Mouse (Mus musculus) splenic B cell, adult 2 months (primary cell): Measurements from ENCODE around the gene Zbtb38.
A peak's percentile ranks its signal among the peaks of the same experiment; 100 is the strongest.

ENCODE experiments used
- DNase-seq: peaks from one replicate; pipeline ENCODE4 v3.0.0-alpha.2; 2011; ENCODE audit warnings: low read depth, low spot score
- H3K27me3 ChIP-seq: 2 replicates; pipeline ENCODE4 v1.6.1; 2012; ENCODE audit warnings: mild to moderate bottlenecking, low read length, moderate library complexity, mixed read lengths; ENCODE audit not compliant: control insufficient read depth, poor library complexity, insufficient read depth, severe bottlenecking
- H3K36me3 ChIP-seq: 2 replicates; pipeline ENCODE4 v1.6.1; 2012; ENCODE audit warnings: mild to moderate bottlenecking, low read length, moderate library complexity, mixed read lengths; ENCODE audit not compliant: control insufficient read depth, poor library complexity, insufficient read depth, severe bottlenecking

The Zbtb38 gene

GRCm38 (mm10) chr9:96752603-96753114 is at the start of gene Zbtb38:
TSS of gene Zbtb38 (minus strand) at chr9:96752831.
- no peaks in the 10 kb centered on the region for H3K36me3 ChIP-seq
- H3K27me3 ChIP-seq: no peaks in the 10 kb centered on the region
- peak; percentile 69 for DNase-seq

GRCm38 (mm10) chr9:96800131-96800825 is 47.6 kb upstream of the Zbtb38 start:
- H3K36me3 ChIP-seq: no peaks in the 10 kb centered on the region
- peak; percentile 71 for DNase-seq

GRCm38 (mm10) chr9:96797311-96797710 is 44.7 kb upstream of the Zbtb38 start:
- H3K27me3 ChIP-seq: no peaks in the 10 kb centered on the region
- DNase-seq: no peak
- no peaks in the 10 kb centered on the region for H3K36me3 ChIP-seq

More at GRCm38 (mm10) chr9:96800131-96800825, 47.6 kb upstream of the Zbtb38 start:
- no peaks in the 10 kb centered on the region for H3K27me3 ChIP-seq

- Histone ChIP-seq H3K36me3 (no peaks in the 10 kb centered on the region), H3K27me3 (no peaks in the 10 kb centered on the region)
- peak; percentile 53 for DNase-seq
Observed at GRCm38 (mm10) chr9:96795399-96795928, 42.8 kb upstream of the Zbtb38 start.

GRCm38 (mm10) chr9:96794601-96795000 is 42.0 kb upstream of the Zbtb38 start:
- H3K27me3 ChIP-seq: no peaks in the 10 kb centered on the region
- DNase-seq: no peak
- no peaks in the 10 kb centered on the region for H3K36me3 ChIP-seq

- no peaks in the 10 kb centered on the region for H3K27me3 ChIP-seq
- no peaks in the 10 kb centered on the region for H3K36me3 ChIP-seq
Observed at GRCm38 (mm10) chr9:96792543-96792942, 39.9 kb upstream of the Zbtb38 start.

GRCm38 (mm10) chr9:96790389-96791007 is 37.9 kb upstream of the Zbtb38 start:
- DNase-seq: peak; percentile 28
- H3K27me3 ChIP-seq: no peaks in the 10 kb centered on the region
- H3K36me3 ChIP-seq: no peaks in the 10 kb centered on the region

More at GRCm38 (mm10) chr9:96792543-96792942, 39.9 kb upstream of the Zbtb38 start:
- DNase-seq: no peak

GRCm38 (mm10) chr9:96789906-96790305 is 37.3 kb upstream of the Zbtb38 start:
- no peaks in the 10 kb centered on the region for H3K27me3 ChIP-seq
- no peak for DNase-seq
- no peaks in the 10 kb centered on the region for H3K36me3 ChIP-seq

GRCm38 (mm10) chr9:96787797-96788196 is 35.2 kb upstream of the Zbtb38 start:
- DNase-seq: no peak
- no peaks in the 10 kb centered on the region for H3K36me3 ChIP-seq
- no peaks in the 10 kb centered on the region for H3K27me3 ChIP-seq

- Histone ChIP-seq H3K36me3 (no peaks in the 10 kb centered on the region), H3K27me3 (no peaks in the 10 kb centered on the region)
- peak; percentile 7 for DNase-seq
Observed at GRCm38 (mm10) chr9:96785871-96786342, 33.3 kb upstream of the Zbtb38 start.

GRCm38 (mm10) chr9:96785187-96785586 is 32.6 kb upstream of the Zbtb38 start:
- H3K36me3 ChIP-seq: no peaks in the 10 kb centered on the region
- H3K27me3 ChIP-seq: no peaks in the 10 kb centered on the region
- DNase-seq: peak; percentile 35

GRCm38 (mm10) chr9:96783667-96784066 is 31.0 kb upstream of the Zbtb38 start:
- Histone ChIP-seq H3K36me3 (no peaks in the 10 kb centered on the region), H3K27me3 (no peaks in the 10 kb centered on the region)
- no peak for DNase-seq

GRCm38 (mm10) chr9:96783258-96783657 is 30.6 kb upstream of the Zbtb38 start:
- no peaks in the 10 kb centered on the region for H3K27me3 ChIP-seq
- DNase-seq: no peak
- H3K36me3 ChIP-seq: no peaks in the 10 kb centered on the region

GRCm38 (mm10) chr9:96782062-96782461 is 29.4 kb upstream of the Zbtb38 start:
- no peak for DNase-seq
- no peaks in the 10 kb centered on the region for H3K36me3 ChIP-seq

GRCm38 (mm10) chr9:96773146-96773545 is 20.5 kb upstream of the Zbtb38 start:
- no peak for DNase-seq
- no peaks in the 10 kb centered on the region; the same call in 1 of the 2 replicates for H3K36me3 ChIP-seq

More at GRCm38 (mm10) chr9:96782062-96782461, 29.4 kb upstream of the Zbtb38 start:
- no peaks in the 10 kb centered on the region for H3K27me3 ChIP-seq

More at GRCm38 (mm10) chr9:96773146-96773545, 20.5 kb upstream of the Zbtb38 start:
- no peaks in the 10 kb centered on the region for H3K27me3 ChIP-seq
